Mouse (Mus musculus) urinary bladder, postnatal 4 days (tissue): ENCODE results near the gene Supt4a.

Experiments used
- DNase-seq, 2 experiments: peaks; one replicate each; pipeline ENCODE4 v3.0.0; 2021 to 2022; ENCODE audit warnings: low spot score in 2 of 2

Supt4a gene

DNA sequence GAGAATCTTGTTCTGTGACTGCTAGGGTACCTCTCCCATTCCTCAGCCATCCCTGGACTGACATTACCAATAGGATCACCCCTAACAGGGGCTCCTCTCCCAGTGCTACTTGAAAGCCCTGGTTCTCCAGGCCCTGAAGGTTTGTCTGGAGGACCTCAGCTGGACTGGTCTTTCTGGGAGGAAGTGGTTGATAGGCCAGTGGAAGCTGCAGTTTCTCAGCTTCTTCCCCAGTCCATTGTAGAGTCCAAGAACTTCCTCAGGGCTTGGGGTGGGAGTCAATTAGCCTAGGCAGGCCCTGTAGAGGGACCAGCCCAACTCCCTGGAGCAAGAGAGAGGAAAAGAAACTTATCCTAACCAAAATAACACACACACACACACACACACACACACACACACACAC lies 11.8 kb upstream of the Supt4a start:
- no peak for DNase-seq

DNA sequence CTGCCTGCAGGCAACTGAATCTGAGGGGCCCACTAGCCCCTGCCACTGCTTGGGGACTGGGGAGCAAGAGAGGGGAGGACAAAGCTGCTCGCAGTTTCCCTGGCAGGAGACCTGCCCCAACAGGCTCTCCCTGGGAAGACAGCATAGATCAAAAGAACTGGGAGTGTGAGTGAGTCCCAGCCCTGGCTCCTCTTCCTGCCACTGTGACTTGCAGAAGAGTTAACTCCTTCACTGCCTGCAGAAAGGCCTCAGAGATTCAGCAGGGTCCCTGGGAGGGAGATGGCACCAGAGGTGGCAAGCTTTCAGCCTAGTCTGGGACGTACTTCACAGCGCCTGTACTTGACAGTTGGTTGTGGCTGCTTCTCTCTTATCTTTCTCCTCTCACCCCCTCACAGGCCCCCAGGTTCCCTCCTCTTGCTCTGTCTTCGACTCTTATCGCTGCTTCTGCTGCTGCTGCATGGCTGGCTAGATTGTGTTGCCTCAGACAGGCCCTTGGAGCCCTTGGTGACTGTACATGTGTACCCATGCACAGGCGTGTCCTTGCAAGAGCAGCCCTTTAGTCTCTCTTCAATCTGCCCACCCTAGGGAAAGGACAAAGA lies 11.3 kb upstream of the Supt4a start:
- DNase-seq = no peak

DNA sequence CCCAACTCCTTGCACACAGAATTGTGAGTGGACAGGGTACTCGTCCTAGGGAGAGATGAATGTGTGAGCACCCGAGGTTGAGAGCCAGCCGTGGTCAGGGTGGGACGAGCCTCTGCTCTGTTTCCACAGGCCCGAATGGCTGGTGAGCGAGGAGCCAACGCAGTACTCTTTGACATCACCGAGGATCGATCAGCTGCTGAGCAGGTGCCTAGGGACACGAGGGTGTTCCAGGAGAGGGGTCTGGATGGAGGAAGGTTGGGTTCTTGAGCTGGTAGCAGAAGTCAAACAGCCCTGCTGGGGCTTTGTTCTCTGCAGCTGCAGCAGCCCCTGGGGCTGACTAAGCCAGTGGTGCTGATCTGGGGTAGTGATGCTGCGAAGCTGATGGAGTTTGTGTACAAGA lies 10.3 kb upstream of the Supt4a start:
- no peak for DNase-seq

DNA sequence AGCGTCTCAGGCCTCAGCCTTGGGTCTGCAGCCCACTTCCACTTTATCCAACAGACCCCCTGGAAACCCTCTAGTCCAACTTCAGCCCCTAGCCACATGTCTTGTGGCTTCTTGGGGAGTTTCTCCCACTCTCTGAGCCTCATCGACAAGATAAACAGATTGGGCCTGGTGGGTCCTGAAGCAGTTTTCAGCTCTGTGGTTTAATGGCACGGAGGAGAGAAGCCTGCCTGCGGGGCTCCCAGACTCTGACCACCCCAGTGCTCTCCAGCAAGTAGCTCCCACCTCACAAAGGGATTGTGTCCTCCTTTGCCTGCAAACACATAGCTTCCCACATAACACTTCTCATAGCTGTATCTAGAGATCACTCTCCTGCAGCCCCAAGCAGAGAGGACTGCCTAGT lies 9.9 kb upstream of the Supt4a start:
- DNase-seq = no peak

DNA sequence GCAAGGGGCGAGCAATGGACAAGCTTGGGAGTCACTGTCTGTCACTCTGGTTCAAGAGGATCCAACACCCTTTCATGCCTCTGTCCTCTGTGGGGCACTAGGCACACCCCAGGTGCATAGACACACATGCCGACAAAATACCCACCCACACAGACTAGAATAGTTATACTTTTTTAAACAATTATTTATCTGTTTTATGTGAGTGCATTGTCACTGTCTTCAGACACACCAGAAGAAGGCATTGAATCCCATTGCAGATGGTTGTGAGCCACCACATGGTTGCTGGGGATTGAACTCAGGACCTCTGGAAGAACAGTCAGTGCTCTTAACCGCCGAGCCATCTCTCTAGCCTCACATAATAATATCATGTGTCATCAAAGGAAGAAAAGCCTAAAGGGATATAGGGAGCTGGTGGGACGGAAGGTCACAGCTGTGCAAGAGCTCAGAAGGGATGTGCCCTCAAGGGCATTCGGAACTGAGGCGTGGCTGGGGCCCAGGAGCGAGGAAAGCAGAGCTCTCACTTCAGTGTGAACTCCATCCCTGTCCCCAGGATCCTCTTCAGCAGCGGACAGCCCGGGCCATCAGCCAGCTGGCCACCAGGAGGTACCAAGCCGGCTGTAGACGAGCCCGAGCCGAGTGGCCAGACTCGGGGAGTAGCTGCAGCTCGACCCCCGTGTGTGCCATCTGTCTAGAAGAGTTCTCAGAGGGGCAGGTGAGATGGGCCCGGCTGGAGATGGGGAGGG lies 8.3 kb upstream of the Supt4a start:
- no peak for DNase-seq

DNA sequence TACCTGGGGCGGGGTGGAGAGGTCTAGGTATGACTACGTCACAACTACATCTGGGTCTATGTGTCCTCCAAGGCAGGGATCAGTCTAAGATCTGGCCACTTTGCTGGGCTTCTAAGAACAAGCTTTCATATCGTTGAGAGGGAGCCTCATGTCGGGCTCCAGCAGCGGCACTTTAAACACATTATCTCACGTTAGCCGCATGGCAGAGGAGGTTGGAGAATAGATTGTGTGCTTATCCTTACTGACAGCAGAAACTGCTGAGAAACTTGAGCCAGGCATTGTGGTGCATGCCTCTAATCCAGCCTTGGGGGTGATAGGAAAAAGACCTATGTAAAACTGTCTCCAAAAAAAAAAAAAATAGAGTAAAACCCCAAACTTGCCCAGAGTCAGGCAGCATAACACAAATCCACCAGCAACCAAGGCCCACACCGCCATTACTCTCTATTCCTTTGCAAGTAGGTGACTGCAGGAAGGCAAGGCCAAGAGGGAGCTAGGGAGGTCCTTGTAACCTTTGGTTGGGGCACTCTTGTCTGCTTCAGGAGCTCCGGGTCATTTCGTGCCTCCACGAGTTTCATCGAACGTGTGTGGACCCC lies 7.7 kb upstream of the Supt4a start:
- no peak for DNase-seq

DNA sequence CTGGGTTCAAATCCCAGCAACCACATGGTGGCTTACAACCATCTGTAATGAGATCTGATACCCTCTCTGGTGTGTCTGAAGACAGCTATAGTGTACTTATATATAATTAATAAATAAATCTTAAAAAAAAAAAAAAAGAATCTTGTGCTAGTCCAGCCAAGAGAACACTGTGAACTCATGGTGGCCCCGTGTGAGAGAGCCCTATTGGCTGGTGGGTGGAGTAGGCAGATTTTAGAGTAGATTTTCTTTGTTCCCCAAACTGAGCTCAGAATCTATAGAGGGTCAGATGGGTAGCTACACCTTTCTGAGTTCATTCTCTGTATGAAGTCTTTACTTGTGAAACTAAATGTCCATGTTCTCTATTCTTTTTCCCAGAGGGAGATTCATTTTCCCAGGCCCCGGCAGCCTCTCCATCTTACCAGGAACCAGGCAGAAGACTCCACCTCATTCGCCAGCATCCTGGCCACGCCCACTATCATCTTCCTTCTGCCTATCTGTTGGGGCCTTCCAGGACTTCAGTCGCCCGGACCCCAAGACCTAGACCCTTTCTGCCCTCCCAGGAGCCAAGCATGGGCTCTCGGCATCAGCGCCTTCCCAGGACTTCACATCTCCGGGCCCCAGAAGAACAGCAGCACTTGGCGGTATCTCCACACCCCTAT lies 6.6 kb upstream of the Supt4a start:
- DNase-seq = no peak

DNA sequence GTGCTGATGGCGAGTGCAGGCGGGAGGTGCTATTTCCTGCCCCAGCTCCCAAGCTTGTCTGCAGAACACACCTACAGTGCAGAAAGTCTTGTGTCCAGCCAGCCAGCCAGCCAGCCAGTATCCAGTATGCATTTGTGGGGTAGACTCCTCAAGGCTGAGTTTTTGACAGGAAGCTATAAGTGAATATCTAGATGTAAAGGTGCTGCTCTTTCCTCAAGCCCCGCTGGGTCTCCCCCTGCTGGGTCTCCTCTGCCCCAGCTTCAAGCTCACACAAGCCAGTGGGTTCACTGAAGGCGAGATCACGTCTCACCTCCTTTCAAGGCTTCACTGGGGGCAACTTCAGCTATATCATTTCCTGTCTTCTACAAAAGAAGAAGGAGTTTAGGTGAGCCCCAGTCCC lies 3.0 kb upstream of the Supt4a start:
- DNase-seq = no peak

DNA sequence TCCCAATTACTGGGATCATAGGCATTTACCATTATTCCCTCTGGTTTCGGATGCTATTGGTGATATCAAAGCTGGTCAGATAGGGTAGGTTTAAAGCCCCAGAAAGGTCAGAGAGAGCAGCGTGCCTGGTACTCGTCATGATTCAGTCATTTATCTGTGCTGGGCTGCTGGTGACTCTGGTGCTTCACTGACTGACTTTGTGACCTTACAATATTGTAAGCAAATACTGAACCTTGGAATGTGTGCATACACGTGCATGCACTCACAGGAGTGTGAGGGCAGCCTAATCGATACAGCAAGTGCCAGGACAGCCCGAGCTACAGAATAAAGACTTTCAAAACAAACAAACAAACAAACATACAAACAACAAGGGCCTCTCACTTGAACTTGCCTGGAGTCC lies 1.7 kb upstream of the Supt4a start:
- DNase-seq = no peak

DNA sequence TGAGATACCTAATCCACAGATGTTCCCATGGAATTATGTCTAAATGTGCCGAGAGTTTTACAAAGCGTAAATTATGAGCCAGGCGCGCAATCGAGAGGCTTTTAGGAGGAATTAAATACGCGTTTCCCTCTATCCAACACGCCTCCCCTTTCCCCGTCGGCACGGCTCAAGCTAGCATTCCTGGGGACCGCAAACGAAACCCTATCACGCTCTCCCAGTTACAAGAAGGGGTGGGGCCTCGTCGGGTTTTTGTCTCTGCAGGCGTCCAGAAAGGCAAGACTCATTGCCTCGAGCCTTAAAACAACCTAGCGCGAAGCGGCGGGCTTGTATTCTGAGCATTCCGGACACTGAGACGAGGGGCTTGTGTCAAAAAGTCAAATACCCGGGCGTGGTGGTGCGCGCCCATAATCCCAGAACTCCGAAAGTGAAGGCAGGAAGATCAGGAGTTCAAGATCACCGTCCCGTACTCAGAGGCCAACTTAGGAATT lies 661 bp upstream of the Supt4a start:
- DNase-seq = peak in 1 of 2 experiments; percentile 55

DNA sequence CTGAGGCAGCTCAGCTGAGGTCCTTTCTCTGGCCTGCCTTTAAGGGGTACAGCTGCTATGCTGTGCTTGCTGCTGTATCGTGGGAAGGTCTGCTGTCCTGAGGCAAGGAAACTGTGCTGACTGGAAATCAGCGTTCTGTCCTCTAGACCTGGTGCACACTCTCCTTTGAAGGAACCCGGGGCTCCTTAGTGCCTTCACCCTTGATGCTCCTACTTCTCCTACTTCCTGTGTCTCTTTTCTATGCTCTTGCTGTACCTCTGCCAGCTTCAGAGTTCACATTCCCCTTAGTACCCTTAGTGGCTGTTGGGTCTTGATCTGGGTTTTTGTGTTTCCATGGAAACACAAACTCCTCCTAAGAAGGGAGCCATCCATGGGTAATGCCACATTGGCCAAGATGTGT lies 6.3 kb downstream of the Supt4a start:
- no peak for DNase-seq

DNA sequence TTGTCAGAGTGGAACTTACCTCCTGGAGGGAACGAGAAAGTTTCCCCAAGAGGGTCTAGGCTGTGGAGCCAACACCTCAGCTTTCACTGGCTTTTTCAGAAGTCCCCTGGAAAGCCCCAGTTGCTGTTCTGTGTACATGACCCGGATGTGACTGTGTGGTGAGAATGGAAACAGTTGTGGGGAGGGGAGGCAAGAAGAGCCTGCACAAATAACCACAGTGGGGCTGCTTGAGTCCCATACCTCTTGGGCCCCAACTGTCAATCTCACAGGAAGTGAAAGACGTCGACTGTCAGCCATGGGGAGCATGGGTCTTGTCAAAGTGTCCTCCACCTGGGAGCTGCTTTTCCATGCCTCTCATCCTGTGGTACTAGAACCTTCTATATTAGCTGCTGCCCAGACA lies 7.6 kb downstream of the Supt4a start:
- no peak for DNase-seq

DNA sequence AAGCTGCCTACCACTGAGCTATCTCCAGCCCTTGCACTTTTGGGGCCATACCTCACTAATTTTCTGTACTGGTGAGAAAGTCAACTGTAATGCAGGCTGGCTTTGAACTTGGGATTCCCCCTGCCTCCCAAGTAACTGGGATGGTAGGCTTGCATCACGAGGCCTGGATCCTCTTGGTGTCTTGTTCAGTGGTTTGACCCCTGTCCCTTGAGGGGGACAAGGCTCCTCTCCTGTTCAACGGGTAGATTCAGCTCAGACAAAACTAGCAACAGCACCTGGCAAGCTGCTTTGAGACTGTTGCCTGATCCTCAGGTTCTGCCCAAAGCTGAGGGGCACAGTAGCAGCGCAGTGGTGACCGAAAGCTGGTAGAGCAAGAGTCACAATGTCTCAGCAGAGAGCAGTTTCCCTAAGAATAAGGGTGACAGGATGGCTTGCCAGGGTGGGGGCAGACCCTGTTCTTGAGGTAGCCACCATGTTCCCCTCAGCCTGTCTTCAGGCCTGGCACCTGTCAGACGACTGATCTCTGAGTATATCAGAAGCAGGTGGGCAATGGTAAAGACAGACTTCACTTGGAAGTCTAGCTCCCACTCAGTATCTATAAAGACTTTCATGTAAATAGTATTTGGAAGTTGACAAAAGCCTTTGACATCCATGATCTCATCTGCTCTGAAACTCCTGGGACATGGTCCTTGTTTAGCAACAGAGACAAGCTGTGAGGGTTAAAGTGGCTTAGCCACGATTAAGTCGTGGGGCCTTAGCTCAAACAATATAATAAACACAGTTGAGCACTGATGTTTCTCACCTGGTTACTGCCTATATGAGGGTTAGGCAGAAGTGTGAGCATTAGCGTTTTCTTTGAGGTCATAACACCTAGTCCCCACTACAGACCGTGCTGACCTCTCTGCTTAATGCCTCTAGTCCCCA lies 8.5 kb downstream of the Supt4a start:
- DNase-seq = no peak

DNA sequence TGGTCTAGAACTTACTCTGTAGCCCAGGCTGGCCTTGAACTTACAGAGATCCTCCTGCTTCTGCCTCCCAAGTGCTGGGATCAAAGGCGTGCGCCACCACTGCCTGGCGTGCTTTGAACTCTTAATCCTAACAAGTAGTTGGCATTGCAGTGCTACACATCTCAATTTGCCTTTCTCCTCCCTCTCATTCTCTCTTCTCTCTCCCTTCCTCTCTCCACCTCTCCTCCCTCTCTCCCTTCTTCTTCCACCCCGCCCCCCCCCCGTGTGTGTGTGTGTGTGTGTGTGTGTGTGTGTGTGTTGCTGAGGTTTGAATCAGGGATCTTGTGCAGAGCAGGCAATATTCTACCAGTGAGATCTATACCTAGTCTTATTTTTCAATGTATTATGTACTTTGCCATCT lies 10.0 kb downstream of the Supt4a start:
- DNase-seq = no peak

DNA sequence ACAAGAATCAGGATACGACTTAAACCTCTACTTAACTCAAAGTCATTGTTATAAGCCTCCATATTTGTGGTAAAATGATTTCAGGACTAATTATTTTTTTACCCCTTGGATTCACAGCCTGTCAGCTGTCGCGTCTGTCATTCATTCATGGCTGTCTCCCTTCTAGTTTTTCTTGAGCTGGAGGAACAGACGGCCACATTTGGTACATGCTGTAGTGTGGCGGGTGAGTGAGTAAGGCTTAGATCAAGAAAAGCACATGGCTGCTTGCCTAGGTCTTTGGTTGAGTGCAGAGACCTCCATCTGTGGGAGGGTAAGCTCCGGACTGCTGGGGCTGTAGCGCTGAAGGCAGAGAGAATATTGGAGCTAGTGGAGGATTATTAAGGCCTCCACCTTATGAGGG lies 10.4 kb downstream of the Supt4a start:
- DNase-seq = no peak

DNA sequence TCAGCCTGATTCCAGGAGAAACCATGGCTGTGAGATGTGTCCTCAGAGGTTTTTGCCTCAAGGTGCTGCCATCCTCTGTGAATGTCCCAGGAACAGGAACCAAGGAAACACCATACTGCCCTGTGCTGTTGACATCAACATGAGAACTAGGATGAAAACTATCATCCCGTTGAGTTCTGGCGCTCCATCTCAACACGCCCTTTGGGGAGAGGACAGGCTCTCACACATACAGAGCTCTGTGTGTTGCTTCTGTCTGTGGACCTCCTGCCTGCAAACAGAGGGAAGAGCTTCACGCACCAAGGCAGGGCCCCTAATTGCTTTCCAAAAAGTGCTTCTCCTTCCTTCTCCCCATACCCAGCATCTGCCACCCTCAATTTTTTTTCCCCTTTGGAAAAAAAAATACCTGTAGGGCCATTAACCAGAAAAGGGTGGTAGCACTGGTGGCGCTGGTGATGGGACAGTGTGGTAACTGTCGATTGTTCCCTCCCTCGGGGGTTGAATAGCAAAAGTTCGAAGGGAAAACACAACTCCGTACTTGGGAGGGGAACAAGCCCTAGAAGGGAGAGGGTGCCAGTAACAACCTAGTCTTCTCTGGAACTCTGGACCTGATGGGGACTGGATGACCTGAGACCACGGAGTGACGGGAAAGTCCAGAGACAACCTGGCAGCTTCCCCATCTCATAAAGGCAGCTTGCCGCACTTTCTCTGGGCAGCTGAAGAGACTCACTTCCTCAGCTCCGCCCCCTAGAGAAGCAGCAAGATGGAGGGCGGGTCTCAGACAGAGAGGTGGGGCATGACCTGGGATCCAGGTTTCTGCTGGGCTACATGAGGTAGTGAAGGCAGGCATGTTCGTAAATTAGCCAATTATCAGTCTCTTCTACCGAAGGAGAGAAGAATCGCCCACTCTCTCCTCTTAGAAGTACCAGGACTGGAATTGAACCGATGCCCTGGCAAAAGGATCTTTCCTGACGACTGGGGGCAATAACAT lies 11.1 kb downstream of the Supt4a start:
- DNase-seq = no peak

DNA sequence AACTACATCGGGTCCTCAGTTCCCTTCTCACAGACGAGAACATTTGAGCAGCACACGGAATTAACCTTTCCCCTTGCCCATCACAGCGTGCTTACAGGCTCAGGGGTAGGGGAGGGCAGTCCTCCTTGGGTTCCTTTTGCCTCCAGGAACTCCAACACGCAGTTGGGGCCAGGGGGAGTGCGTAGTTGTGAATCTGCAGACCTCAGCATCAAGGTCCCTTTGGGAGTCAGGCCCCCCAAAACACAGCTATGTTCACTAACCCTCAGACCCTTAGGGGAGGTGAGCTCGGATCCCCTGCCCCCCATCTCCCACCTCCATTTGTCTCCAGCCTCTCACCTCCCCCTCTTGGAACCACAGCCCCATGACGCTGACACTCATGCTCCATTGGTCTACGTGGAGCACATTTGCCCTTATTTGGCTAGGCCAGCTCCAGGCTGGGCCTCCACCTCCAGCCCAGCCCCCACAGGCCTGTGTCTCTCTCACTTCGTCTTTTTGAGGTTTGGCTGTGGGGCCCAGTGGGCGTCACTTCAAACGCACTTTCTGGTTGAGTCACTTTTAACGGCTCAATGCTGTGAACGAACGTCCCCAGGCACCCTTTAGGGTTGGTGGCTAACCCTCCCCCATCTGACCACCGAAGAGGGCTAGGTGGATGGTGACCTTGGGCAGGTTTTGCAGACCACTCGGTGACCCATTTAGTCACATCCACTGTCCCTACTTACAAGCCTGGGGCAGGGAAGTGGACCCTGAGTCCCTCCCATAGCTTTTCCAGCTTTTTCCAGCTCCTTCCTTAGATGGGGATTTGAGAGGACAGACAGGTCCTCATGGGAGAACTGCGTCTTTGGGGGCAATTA lies 12.1 kb downstream of the Supt4a start:
- no peak for DNase-seq

DNA sequence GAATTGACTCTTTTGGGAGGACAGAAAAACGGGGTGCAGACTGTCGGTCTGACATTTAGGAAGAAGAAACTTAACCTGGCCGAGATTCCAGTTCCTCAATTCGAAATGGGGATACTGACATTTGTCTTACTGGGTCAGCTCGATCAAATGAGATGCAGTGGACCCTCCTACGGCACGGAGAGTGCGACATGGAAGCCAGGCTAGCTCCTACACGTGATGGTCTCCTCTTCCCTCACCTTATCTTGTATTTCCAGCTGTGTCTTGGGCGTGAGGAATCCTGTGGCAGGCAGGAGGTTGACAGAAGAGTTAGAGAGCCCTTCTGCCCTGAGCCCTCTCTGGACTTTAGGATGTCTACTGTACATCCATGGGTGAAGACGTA lies 12.7 kb downstream of the Supt4a start:
- no peak for DNase-seq

DNA sequence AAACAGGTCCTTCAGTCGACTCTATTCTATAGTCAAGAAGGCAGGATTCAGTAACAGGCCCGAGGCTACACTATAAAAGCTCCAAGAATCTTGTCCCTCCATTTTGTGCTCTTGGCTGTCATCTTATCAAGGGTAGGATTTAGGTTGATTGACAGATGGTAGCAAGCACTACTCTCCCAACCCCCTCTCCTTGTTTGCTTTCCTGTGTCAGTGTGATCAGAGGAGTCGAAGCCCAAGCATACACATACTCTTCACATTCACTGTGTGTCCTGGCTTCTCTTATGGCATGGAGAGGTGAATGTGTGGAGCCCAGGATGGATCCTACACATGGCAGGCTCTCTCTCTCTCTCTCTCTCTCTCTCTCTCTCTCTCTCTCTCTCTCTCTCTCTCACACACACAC lies 13.2 kb downstream of the Supt4a start:
- no peak for DNase-seq

DNA sequence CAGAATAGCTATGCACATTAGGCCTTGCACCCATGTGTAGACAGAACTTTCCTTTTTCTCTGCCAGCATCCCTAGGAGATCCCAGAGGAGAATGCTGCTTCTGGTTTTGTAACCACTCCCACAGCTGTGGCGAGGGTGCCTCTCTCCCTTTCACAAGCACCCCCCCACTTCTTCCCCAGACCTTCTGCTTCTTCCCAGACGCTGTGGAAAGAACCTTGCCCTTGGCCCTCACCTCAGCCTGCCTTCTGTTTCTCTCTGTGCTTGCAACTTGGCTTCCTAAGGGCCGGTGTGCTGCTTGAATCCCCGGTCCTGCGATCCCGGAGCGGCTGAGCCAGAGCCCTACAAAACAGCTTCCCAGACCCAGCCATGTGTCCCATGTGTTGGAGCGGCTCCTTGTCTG lies 13.7 kb downstream of the Supt4a start:
- DNase-seq = no peak
